Mouse (Mus musculus) limb, embryonic 10.5 days (tissue): ENCODE results near the gene Scfd2. TPM values are rescaled to one million over a fixed set of nuclear protein-coding genes. Genes with fewer than 3 reads are reported as not detected.
A peak's percentile ranks its signal among the peaks of the same experiment; 100 is the strongest.

Experiments
- DNase-seq: peaks from one replicate; pipeline ENCODE4 v3.0.0-alpha.2; 2017; ENCODE audit warnings: low spot score
- H3K27ac ChIP-seq: fragments of 300-500 bp; sonication (generic); 2 replicates; pipeline ENCODE4 v1.5.1; 2016; ENCODE audit warnings: mild to moderate bottlenecking
- H3K27me3 ChIP-seq: fragments of 300-500 bp; sonication (generic); 2 replicates; pipeline ENCODE4 v1.6.1; 2016; ENCODE audit warnings: low read depth, mild to moderate bottlenecking; ENCODE audit not compliant: poor library complexity, severe bottlenecking
- H3K36me3 ChIP-seq: fragments of 300-500 bp; sonication (generic); 2 replicates; pipeline ENCODE4 v1.6.1; 2016; ENCODE audit warnings: mild to moderate bottlenecking, moderate library complexity
- H3K4me1 ChIP-seq: fragments of 300-500 bp; sonication (generic); 2 replicates; pipeline ENCODE4 v1.6.1; 2016
- H3K4me3 ChIP-seq: fragments of 300-500 bp; sonication (generic); 2 replicates; pipeline ENCODE4 v1.5.1; 2016; ENCODE audit warnings: mild to moderate bottlenecking, moderate library complexity
- H3K9me3 ChIP-seq: fragments of 300-500 bp; sonication (generic); replicated peaks from 2 replicates; pipeline ENCODE4 v1.6.1; 2016; ENCODE audit warnings: mild to moderate bottlenecking
- WGBS: fragments of 180-500 bp; shearing (Covaris S2); methylation state at CpG from one replicate; pipeline ENCODE4 v1.1.7; 2016; 5-methylcytosine and 5-hydroxymethylcytosine counted together
- polyA plus RNA-seq: library from polyadenylated mRNA; unstranded; fragments of >200 nt; fragmentation: Nextera tagmentation; extraction: Ambion mirVana; gene quantifications from 2 replicates; pipeline ENCODE4 v1.2.1, GENCODE M21; 2016

Gene Scfd2
- 16.7 and 18.1 TPM in 2 replicates for polyA plus RNA-seq

DNA sequence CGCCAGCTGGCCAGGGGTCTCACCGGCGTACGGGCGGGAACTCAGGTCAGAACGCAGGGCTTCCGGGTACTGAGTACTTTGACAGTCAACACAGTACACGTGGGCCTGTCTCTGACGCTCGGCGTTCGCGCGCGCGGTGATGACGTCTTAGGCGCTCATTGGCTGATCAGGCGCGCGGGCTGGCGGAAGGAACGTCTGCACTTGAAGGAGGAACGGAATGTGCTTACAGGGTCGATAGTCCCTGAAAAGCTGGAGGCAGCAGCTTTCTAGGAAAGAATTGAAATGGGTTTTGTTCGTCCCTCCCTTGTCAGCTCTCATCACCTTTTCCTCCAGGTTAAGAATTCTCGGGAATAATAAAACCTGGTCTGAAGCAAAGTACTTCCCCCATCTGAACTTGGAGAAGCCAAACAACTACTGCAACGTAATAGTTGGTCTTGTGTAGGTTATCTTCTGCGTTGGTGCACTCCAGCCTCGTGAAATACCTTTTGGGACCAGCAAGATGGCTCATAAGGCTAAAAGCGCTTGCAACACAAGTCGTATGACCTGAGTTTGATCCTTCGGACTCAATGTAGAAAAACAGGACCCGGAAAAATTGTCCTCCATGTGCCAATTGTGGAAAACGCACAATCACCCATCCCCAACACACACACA is at the start of gene Scfd2:
Gene Scfd2 (minus strand): TSS at position 130 of the 651 bp plus-strand sequence.
- H3K4me3 ChIP-seq, result peak within 1 kb of the TSS; percentile 90
- DNase-seq, result peak; percentile 99

DNA sequence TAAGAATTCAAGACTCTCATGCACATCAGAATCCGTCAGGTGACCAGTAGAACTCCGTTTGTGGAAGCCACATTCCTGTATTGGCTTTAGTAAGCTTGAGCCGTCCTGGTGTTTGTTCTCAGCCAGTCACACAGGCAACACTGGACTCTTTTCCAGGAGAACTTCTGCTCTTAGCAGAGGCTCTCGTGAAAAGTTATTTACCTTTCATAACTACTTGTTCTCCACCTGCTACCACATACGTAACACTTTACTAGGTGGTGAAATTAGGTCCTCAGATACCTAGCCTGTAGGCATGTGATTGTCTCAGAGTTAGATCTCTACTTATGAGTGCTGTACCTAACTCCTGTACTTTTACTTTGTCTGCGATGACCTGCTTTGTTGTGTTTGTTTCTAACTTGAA is 40.2 kb upstream of the Scfd2 start:
- peaks cover 79% of the 10 kb centered on the region for H3K36me3 ChIP-seq
- WGBS, result 88% methylated on average over 6 of the region's 6 CpGs
- no peak overlapping the region for H3K4me3 ChIP-seq
- H3K27ac ChIP-seq, result no peak overlapping the region
- no peaks in the 10 kb centered on the region for H3K9me3 ChIP-seq
- no peaks in the 10 kb centered on the region for H3K27me3 ChIP-seq
- no peaks in the 10 kb centered on the region for H3K4me1 ChIP-seq
- no peak for DNase-seq

More for the DNA sequence above, at the start of gene Scfd2:
- no peaks in the 10 kb centered on the region for H3K9me3 ChIP-seq
- no peaks in the 10 kb centered on the region for H3K36me3 ChIP-seq
- H3K27me3 ChIP-seq, result no peaks in the 10 kb centered on the region
- H3K4me1 ChIP-seq, result peaks cover 34% of the 10 kb centered on the region
- 6% methylated on average over 35 of the region's 35 CpGs for WGBS
- H3K27ac ChIP-seq, result peak within 1 kb of the TSS; percentile 80

DNA sequence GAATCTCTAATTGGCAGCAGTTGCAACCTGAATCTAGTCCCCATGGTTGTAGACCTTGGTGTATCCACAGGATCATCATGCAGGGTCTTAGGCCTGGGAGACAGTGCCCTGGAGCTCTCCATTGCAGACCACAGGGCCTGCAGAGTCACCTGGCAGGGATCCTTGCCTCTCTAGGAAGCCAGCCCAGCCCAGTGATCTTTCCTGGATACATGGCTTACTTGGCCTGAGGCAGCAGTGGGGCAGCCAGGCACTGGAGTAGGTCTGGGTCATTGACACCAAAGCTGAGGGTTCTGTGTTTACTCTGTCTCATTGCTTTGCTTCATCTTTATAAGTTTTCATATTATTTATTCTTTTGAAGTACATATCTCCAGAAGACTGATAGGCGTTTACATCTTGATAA is 29.6 kb upstream of the Scfd2 start:
- H3K27ac ChIP-seq, result no peak overlapping the region
- no peaks in the 10 kb centered on the region for H3K4me1 ChIP-seq
- 99% methylated on average over 1 of the region's 1 CpGs for WGBS
- no peak overlapping the region for H3K4me3 ChIP-seq
- no peaks in the 10 kb centered on the region for H3K27me3 ChIP-seq
- no peaks in the 10 kb centered on the region for H3K9me3 ChIP-seq
- DNase-seq, result no peak
- H3K36me3 ChIP-seq, result peaks cover 93% of the 10 kb centered on the region

DNA sequence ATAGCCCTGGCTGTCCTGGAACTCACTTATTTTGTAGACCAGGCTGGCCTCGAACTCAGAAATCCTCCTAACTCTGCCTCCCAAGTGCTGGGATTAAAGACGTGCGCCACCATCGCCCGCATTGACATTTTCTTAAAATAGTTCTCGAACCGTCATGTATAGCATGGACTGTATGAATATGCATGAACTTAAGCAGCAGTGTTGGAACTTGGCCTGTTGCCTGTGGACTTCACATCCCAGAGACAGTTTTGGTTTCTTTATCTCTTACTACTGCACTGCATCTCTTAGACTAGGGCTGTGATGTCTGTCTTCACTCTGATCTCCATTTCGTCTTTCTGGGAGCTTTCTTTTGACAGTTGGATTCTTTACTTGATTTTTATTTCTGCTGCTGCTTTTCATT is 18.0 kb upstream of the Scfd2 start:
- H3K4me3 ChIP-seq, result no peak overlapping the region
- no peaks in the 10 kb centered on the region for H3K27me3 ChIP-seq
- peaks cover 96% of the 10 kb centered on the region for H3K36me3 ChIP-seq
- no peaks in the 10 kb centered on the region for H3K9me3 ChIP-seq
- H3K4me1 ChIP-seq, result no peaks in the 10 kb centered on the region
- no peak overlapping the region for H3K27ac ChIP-seq
- 97% methylated on average over 8 of the region's 8 CpGs for WGBS
- DNase-seq, result no peak

DNA sequence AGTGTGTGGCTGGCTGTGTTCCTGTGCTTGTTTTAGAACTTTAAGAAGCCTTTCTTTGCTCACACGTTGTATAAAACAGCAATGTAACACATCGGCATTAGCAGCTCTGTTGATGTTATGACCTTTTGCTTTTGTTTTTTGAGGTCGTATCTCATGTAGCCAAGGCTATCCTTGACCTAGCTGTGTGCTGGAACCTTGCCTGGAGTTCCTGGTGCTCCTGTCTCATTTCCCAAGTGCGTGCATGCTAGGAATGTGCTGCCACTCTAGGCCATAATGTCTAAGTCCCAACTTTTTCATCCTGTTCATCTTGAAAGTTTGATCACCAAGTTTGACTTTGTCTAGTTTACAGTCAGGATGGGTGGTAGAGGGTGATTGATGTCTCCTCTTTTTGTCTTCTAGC is 14.0 kb upstream of the Scfd2 start:
- DNase-seq, result no peak
- Histone ChIP-seq H3K27ac (no peak overlapping the region), H3K27me3 (no peaks in the 10 kb centered on the region), H3K36me3 (peaks cover 99% of the 10 kb centered on the region), H3K4me1 (no peaks in the 10 kb centered on the region), H3K9me3 (no peaks in the 10 kb centered on the region), H3K4me3 (no peak overlapping the region)
- whole genome bisulfite sequencing, result 92% methylated on average over 4 of the region's 4 CpGs

DNA sequence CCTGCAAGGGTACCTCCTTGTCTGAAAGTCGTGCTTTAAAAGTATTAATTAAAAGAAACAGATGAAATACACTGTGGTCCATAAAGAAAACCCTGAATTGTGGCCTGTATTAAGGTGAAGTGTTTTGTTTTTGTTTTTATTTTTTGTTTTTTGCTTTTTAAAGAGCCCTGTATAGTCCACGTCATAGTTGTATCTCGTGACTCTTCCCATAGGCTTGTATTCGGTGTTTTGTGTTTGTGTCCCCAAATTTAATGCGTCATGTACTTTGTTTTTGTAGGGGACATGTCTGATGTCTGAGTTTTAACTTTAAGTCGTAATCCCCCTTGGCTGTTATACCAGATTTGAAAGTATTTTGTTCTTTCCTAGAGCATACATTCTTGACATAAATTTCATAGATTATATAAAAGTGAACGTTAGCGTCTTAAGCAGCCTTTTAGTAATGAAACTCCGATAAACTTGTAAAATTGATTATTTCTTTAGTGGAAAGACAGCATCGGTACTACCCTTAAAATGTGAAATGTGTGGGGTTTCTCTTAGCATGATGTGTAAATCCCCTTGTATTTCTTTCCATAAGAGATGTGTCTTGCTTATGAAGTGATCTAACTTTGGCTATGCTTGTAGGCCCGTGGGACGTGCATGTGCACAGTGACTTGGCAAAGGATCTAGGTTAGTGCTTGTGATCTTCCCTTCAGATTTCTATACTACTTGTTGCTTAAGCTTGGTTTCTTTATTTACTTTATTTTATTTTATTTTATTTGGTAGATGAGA is 4.8 kb upstream of the Scfd2 start:
- peak overlapping the region; percentile 82 for H3K4me3 ChIP-seq
- 50% methylated on average over 12 of the region's 12 CpGs for WGBS
- peaks cover 24% of the 10 kb centered on the region for H3K4me1 ChIP-seq
- DNase-seq, result no peak
- no peaks in the 10 kb centered on the region for H3K27me3 ChIP-seq
- peak overlapping the region; percentile 96 for H3K27ac ChIP-seq
- no peaks in the 10 kb centered on the region for H3K9me3 ChIP-seq
- H3K36me3 ChIP-seq, result peaks cover 38% of the 10 kb centered on the region

DNA sequence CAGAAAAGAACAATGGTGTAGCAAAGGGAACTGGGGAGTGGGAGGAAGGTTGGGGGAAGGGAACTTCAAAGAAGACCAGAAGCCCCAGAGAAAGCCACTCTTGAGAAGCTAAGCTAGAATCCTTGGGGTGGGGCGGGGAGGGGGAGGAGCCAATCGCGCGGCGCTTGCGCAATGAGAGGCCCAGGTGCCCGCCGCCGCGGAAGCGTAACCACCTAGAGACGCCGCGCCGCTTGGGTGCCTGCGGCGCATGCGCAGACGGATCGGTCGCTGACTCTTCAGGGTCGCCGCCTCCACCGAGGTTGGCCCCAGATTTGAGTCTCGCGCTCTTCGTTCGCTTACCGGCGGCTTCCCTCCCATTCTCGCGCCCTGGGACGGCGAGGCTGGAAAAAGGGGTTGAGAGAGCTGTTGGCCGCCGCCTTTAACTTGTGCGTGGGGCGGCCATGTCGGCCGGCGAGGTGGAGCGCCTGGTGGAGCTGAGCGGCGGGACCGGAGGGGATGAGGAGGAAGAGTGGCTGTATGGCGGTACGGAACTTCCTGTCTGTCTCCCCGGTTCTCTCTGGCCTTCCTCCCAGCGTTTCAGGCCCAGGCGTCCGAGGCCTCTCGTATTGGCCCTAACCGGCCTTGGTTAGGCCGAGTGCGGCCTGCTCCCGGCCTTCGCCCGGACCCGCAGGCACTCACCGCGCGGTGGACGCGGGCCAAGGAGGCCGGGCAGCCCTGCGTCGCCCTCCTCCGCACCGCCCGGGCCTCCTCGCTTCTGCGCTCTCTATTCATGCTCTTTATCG is 3.9 kb upstream of the Scfd2 start, which contains the start of gene Fip1l1:
Gene Fip1l1 (plus strand): TSS at position 210 of the 782 bp plus-strand sequence.
- no peaks in the 10 kb centered on the region for H3K9me3 ChIP-seq
- WGBS, result under 1% methylated on average over 73 of the region's 73 CpGs
- H3K36me3 ChIP-seq, result peaks cover 30% of the 10 kb centered on the region
- H3K27ac ChIP-seq, result peak within 1 kb of the TSS; percentile 96
- peak within 1 kb of the TSS; percentile 82 for H3K4me3 ChIP-seq
- H3K27me3 ChIP-seq, result no peaks in the 10 kb centered on the region
- H3K4me1 ChIP-seq, result peaks cover 33% of the 10 kb centered on the region
- DNase-seq, result peak; percentile 98

DNA sequence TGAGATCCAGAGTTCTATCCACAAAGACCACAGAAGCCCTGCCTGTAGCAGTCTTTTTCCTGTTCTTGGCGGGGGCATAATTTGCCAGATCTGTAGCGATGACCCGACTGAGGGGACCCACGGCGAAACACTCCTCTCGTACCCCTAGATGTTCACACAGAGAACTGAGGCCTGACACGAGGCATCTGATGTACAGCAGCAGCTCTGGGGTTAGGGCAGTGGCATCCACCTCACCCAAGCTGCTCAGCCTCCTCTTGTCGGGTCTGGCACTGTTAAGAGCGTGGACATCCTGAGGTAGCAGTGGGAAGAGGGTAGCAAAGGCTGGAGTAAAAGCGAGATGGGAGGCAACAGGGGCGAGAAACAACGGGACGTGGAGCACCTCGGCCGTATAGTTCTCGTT is 774 bp downstream of the Scfd2 start:
- no peak for DNase-seq
- no peaks in the 10 kb centered on the region for H3K27me3 ChIP-seq
- H3K9me3 ChIP-seq, result no peaks in the 10 kb centered on the region
- no peaks in the 10 kb centered on the region for H3K36me3 ChIP-seq
- H3K4me3 ChIP-seq, result peak overlapping the region; percentile 90
- H3K4me1 ChIP-seq, result peaks cover 27% of the 10 kb centered on the region
- H3K27ac ChIP-seq, result no peak overlapping the region
- 25% methylated on average over 16 of the region's 16 CpGs for WGBS

DNA sequence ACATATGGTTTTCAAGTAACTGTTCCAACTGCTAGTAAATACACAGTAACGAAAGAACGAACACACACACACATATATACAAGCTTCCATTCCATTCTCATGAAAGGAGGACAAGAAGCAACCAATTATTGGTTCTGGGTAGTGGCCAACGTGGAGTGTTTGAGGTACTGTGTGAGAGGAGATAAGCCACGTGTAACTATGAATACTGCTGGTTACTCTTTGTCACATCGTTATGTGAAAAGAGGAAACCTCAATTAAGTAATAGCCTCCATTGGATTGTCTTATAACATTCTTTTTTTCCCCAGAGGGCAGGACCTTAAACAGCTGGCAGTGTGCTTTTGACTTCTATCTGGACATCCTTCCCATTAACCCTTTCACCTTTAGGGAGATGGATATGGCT is 4.5 kb downstream of the Scfd2 start:
- Histone ChIP-seq H3K4me3 (no peak overlapping the region), H3K4me1 (peaks cover 17% of the 10 kb centered on the region), H3K9me3 (no peaks in the 10 kb centered on the region), H3K36me3 (no peaks in the 10 kb centered on the region), H3K27ac (no peak overlapping the region), H3K27me3 (no peaks in the 10 kb centered on the region)
- 85% methylated on average over 5 of the region's 5 CpGs for WGBS
- DNase-seq, result no peak

DNA sequence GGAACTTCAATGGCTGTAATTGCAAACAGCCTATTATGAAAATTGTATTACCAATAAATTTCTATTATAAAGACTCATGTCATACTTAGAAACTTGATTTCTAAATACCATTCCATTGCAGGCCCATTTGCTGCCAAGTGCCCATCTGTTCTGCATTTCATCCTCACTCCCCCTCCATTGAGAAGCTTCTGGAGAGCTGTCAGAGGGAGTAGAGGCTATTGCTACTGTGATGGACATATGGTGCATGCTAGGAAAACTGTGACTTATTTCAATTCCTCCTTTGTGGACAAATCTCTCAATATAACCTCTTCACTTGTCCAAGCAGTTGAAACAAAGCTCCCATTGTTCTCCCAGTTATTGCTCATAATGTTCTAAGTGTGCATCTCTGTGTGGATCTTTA is 19.9 kb downstream of the Scfd2 start:
- Histone ChIP-seq H3K9me3 (no peaks in the 10 kb centered on the region), H3K36me3 (peaks cover 2% of the 10 kb centered on the region; the same call in 1 of the 2 replicates), H3K27me3 (no peaks in the 10 kb centered on the region), H3K27ac (no peak overlapping the region), H3K4me3 (no peak overlapping the region), H3K4me1 (no peaks in the 10 kb centered on the region)
- no peak for DNase-seq

DNA sequence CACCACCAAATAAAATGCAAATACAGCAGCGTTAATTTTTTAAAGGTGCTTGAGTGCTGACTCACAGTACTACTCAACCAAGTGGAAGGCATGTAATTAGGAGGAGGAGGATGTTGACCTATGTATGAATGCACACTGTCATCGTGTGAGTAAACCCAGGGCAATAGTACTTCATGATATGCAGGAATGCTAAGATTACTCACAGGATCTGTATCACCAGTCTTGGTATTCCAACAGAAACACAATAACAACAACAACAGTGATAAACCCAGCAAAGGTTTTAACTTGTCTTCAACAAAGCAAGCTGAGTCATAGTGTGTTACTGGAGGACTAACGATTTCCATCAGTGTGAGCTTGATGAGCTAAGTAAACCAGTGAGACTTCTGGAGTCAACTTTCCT is 38.9 kb downstream of the Scfd2 start:
- no peaks in the 10 kb centered on the region for H3K9me3 ChIP-seq
- no peak overlapping the region for H3K4me3 ChIP-seq
- WGBS, result 85% methylated on average over 3 of the region's 3 CpGs
- DNase-seq, result no peak
- no peaks in the 10 kb centered on the region for H3K27me3 ChIP-seq
- H3K4me1 ChIP-seq, result no peaks in the 10 kb centered on the region
- H3K27ac ChIP-seq, result no peak overlapping the region
- no peaks in the 10 kb centered on the region for H3K36me3 ChIP-seq

DNA sequence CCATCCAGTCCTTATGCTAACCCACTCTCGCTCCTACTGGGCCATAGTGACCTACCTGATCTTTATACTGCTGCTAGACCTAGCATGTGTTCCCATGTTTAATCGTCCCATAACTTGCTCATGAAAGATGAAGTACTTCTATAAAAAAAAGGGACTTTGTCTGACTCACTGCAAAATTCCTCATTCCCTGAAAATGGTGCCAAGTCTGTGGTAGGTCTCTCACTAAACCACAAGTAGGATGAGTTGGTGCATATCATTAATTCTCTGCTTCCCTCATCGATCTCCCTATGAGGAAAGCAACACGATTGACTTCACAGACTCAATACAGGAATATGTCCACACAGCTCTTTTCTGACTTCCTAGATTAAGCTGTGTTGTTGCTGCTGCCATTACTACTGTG is 46.9 kb downstream of the Scfd2 start:
- Histone ChIP-seq H3K36me3 (no peaks in the 10 kb centered on the region), H3K27me3 (no peaks in the 10 kb centered on the region), H3K27ac (no peak overlapping the region), H3K9me3 (no peaks in the 10 kb centered on the region), H3K4me3 (no peak overlapping the region), H3K4me1 (no peaks in the 10 kb centered on the region)
- 96% methylated on average over 4 of the region's 4 CpGs for WGBS
- no peak for DNase-seq

DNA sequence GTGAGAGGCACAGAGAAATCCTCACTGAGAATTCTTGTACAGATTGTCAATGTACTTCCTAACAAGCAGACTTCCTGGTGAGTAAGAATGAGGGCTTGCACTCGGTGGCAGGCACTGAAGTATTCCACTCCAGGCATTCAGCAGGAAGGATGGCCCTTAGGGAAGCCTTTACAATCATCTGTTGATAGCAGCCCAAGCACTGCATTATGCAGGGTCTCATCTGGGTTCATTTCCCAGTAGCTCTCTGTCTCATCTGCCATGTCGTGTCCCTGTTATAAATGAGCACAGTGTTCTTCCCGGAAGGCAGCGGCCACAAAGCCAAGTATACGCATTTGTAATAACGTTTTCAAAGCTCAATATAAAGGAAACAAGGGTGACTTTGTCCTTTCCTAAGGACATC is 48.9 kb downstream of the Scfd2 start:
- 82% methylated on average over 6 of the region's 6 CpGs for WGBS
- Histone ChIP-seq H3K4me3 (no peak overlapping the region), H3K27me3 (no peaks in the 10 kb centered on the region), H3K36me3 (no peaks in the 10 kb centered on the region), H3K9me3 (no peaks in the 10 kb centered on the region), H3K27ac (no peak overlapping the region), H3K4me1 (no peaks in the 10 kb centered on the region)
- DNase-seq, result no peak
